Mouse (Mus musculus) C2C12 (cell line): ENCODE data around the gene Abhd17a. TPM values are rescaled to one million over a fixed set of nuclear protein-coding genes. Genes with fewer than 3 reads are reported as not detected.
A peak's percentile ranks its signal among the peaks of the same experiment; 100 is the strongest.

Experiments
- H3K27me3 ChIP-seq: one replicate; pipeline ENCODE4 v1.6.1; 2011; ENCODE audit not compliant: control insufficient read depth, insufficient read depth, insufficient read length
- H3K36me3 ChIP-seq: one replicate; pipeline ENCODE4 v1.6.1; 2011; ENCODE audit not compliant: control insufficient read depth, insufficient read depth
- H3K4me3 ChIP-seq: one replicate; pipeline ENCODE4 v1.5.1; 2011; ENCODE audit warnings: mild to moderate bottlenecking, control low read depth; ENCODE audit not compliant: poor library complexity, insufficient read depth, severe bottlenecking
- H3K79me2 ChIP-seq: one replicate; pipeline ENCODE4 v1.6.1; 2011; ENCODE audit not compliant: control insufficient read depth, insufficient read depth
- H3K79me3 ChIP-seq: one replicate; pipeline ENCODE4 v1.6.1; 2011; ENCODE audit warnings: low read depth, control low read depth
- H3ac ChIP-seq: one replicate; pipeline ENCODE3; 2011; ENCODE audit warnings: low read depth; ENCODE audit not compliant: control insufficient read depth, insufficient read length
- CEBPB ChIP-seq: IDR thresholded peaks from one replicate; pipeline ENCODE4 v1.6.1; 2011; ENCODE audit warnings: low read depth, mild to moderate bottlenecking, control low read depth, moderate library complexity
- CTCF ChIP-seq: IDR thresholded peaks from one replicate; pipeline ENCODE4 v1.5.1; 2011; ENCODE audit not compliant: control insufficient read depth, insufficient read depth, insufficient read length
- FOSL1 ChIP-seq: IDR thresholded peaks from one replicate; pipeline ENCODE4 v1.8.0; 2011; ENCODE audit warnings: mild to moderate bottlenecking, low read length; ENCODE audit not compliant: poor library complexity, insufficient read depth, severe bottlenecking
- MAX ChIP-seq: IDR thresholded peaks from one replicate; pipeline ENCODE4 v1.6.1; 2011; ENCODE audit warnings: mild to moderate bottlenecking, control low read depth
- MYOD1 ChIP-seq: IDR thresholded peaks from one replicate; pipeline ENCODE4 v1.6.1; 2011; ENCODE audit warnings: low read depth; ENCODE audit not compliant: control insufficient read depth, insufficient read length
- MYOG ChIP-seq: IDR thresholded peaks from one replicate; pipeline ENCODE4 v1.6.1; 2011; ENCODE audit not compliant: control insufficient read depth, insufficient read length; ENCODE audit errors: extremely low read depth
- USF1 ChIP-seq: IDR thresholded peaks from one replicate; pipeline ENCODE4 v1.6.1; 2011; ENCODE audit warnings: low read depth, mild to moderate bottlenecking, control low read depth, moderate library complexity
- long read RNA-seq, 2 experiments: library from polyadenylated mRNA; unstranded; transcript quantifications; one replicate each; pipeline ENCODE4 v2.0.0; 2019 to 2020
- polyA plus RNA-seq: library from polyadenylated mRNA; unstranded; fragments of >200 nt; fragmentation: generic; extraction: Trizol; gene quantifications from one replicate; pipeline ENCODE4 v1.2.1, GENCODE M21; 2012; ENCODE audit warnings: missing spikeins

Abhd17a gene
- 103 TPM for polyA plus RNA-seq
- long read RNA-seq, experiment 1, partial matches to known transcripts: 11 of 15 reads
- long read RNA-seq, experiment 1, other reads (novel, unspliced or antisense): 1 of 15 reads
- long read RNA-seq, experiment 2, partial matches to known transcripts: 7 of 13 reads
- long read RNA-seq, experiment 2, other reads (novel, unspliced or antisense): 2 of 13 reads

DNA sequence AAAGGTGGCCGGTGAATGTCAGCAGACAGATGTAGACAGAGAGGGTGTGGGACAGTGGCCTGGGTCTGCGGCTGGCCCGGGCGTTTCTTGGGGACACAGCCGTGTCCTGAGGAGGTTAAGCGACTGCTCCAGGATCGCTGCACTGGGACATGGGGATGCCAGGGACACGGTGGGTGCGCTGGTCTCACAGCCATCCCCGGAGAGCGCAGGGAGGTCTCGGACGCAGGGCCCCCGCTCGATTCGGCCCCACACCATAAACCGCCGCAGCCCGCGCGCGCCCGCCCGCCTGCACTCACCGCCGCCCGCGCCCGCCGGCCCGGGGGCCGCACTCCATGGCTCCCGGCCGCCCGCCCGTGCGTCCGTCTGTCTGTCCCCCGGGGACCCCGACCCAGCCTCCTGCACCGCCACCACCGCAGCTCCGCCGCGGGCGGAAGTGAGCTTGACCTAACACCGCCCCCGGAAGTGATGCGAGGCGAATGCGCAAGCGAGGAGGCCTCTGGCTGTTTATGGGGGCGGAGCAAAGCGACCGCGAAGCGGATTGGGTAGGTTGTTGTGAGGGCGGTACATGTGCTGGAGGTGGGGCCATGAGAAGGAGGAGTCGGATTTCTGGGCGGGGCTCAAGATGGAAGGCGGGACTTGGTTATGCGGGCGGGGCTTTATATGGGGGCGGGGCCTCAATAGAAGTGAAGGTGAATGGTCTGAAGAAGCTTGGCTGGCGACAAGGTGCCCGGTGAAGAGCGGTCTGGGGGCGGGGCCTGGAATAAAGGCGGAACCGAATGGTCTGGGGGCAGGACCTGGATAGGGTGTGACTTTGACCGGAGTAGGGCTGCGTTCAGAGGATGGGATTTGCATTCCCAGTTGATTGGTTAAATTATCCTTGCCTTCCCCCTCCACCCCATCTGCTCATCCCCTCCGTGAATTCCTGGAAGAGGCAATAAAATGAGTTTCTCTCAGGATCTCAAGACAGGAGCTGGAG is at the start of gene Abhd17a:
TSS of gene Abhd17a (minus strand) at position 463 of the 976 bp plus-strand sequence.
- no peak for TF ChIP-seq CTCF
- TF ChIP-seq MAX: peak; percentile 69
- TF ChIP-seq USF1: peak; percentile 2

DNA sequence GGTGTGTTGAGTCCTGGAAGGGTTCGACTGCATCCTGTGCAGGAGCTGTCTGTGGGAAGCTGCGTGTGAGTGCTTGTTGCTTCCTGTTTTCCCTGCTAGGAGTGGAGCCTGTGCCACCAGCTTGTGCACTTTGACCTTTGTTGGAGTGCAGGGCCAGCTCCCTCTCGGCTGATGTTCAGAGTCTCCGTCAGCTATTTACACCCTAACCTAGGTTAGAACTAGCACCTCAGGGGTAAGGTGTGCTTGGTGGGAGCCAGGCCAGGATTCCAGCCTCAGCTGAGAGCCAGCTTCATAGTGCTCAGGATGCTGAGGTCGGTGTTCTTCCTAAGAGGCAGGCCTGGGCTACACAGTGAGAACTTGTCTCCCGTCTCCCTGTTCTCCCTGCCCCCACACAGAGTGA is 45.2 kb upstream of the Abhd17a start:
- peaks cover 25% of the 10 kb centered on the region for H3K79me3 ChIP-seq
- no peak overlapping the region for H3ac ChIP-seq
- H3K36me3 ChIP-seq: peaks cover 57% of the 10 kb centered on the region
- TF ChIP-seq MYOG (no peak), MAX (no peak)
- no peaks in the 10 kb centered on the region for H3K27me3 ChIP-seq
- H3K4me3 ChIP-seq: no peak overlapping the region
- peaks cover 42% of the 10 kb centered on the region for H3K79me2 ChIP-seq

More for the DNA sequence above, at the start of gene Abhd17a:
- Histone ChIP-seq H3ac (peak within 1 kb of the TSS; percentile 98), H3K4me3 (peak within 1 kb of the TSS; percentile 86), H3K36me3 (no peaks in the 10 kb centered on the region), H3K79me3 (peaks cover 20% of the 10 kb centered on the region), H3K27me3 (no peaks in the 10 kb centered on the region), H3K79me2 (peaks cover 42% of the 10 kb centered on the region)

DNA sequence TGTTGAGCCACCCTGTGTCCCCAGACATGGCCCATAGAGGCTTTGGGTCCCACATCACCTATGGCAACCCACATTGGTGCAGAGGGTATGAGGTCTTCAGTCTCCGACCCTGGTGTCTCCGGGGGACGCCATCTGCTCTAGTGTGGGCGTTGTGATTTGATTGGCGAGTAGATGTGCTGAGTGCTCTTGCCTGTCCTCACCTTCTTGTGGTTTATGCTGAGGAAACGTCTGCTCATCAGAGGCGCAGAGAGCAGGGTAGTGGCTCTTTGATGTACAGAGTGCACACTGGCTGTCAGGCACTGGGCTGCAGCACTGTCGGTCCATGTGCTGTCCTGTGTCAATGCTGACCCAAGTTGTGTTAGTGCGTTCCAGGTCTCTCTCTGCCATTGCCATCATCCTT is 38.8 kb upstream of the Abhd17a start:
- no peak overlapping the region for H3ac ChIP-seq
- H3K79me3 ChIP-seq: peaks cover 81% of the 10 kb centered on the region
- H3K4me3 ChIP-seq: no peak overlapping the region
- peaks cover 100% of the 10 kb centered on the region for H3K79me2 ChIP-seq
- no peak for TF ChIP-seq CTCF
- no peaks in the 10 kb centered on the region for H3K27me3 ChIP-seq
- peaks cover 9% of the 10 kb centered on the region for H3K36me3 ChIP-seq

GRCm38 (mm10) chr10:80627685-80628084 is 37.5 kb upstream of the Abhd17a start:
- H3K79me3 ChIP-seq: peaks cover 88% of the 10 kb centered on the region
- TF ChIP-seq MAX (no peak), MYOG (no peak)
- H3K79me2 ChIP-seq: peaks cover 100% of the 10 kb centered on the region
- H3ac ChIP-seq: no peak overlapping the region
- H3K4me3 ChIP-seq: no peak overlapping the region
- no peaks in the 10 kb centered on the region for H3K27me3 ChIP-seq
- peaks cover 7% of the 10 kb centered on the region for H3K36me3 ChIP-seq

- TF ChIP-seq MYOD1 (no peak), CEBPB (no peak), MAX (no peak), MYOG (no peak), USF1 (no peak), CTCF (no peak), FOSL1 (no peak)
- peaks cover 76% of the 10 kb centered on the region for H3K79me3 ChIP-seq
- no peaks in the 10 kb centered on the region for H3K27me3 ChIP-seq
- H3K4me3 ChIP-seq: no peak overlapping the region
- H3ac ChIP-seq: no peak overlapping the region
- peaks cover 82% of the 10 kb centered on the region for H3K79me2 ChIP-seq
- H3K36me3 ChIP-seq: peaks cover 7% of the 10 kb centered on the region
Measured at GRCm38 (mm10) chr10:80625764-80626163, 35.6 kb upstream of the Abhd17a start.

GRCm38 (mm10) chr10:80623457-80624191 is 33.5 kb upstream of the Abhd17a start:
- Histone ChIP-seq H3K79me3 (peaks cover 55% of the 10 kb centered on the region), H3ac (peak overlapping the region; percentile 90), H3K36me3 (peaks cover 7% of the 10 kb centered on the region), H3K27me3 (no peaks in the 10 kb centered on the region), H3K4me3 (peak overlapping the region; percentile 100), H3K79me2 (peaks cover 61% of the 10 kb centered on the region)
- TF ChIP-seq MYOD1 (no peak), CTCF (no peak), FOSL1 (no peak), MYOG (no peak), CEBPB (no peak), MAX (no peak), USF1 (no peak)
